8 mouse cellular contexts compared by ENCODE assay signal in genomic region chrX:113297404-113297803, GRCm38 (mm10). TPM values are rescaled to one million over a fixed set of nuclear protein-coding genes. Genes with fewer than 3 reads are reported as not detected.
DNase-seq lines count a peak whose midpoint lies in the region; ATAC-seq and TF ChIP-seq lines count a peak whose summit lies in the region.

TSS of gene Dach2 (plus strand) at chrX:113297510.

- H3K27ac ChIP-seq in lung, postnatal 0 days (ENCODE audit: low read length) = no peak within 1 kb of the TSS
- H3K27ac ChIP-seq in hindbrain, embryonic 10.5 days = peak within 1 kb of the TSS; percentile 71
- no peak within 1 kb of the TSS for H3K27ac ChIP-seq in liver, embryonic 16.5 days (ENCODE audit: low read length)
- H3K27ac ChIP-seq in stomach, embryonic 15.5 days = 0 out of 2 replicates have a peak within 1 kb of the TSS, but pooled peaks have one; percentile 40

- no peaks in the 10 kb centered on the region for H3K9me3 ChIP-seq in lung, postnatal 0 days (ENCODE audit: low read length)
- H3K9me3 ChIP-seq in hindbrain, embryonic 10.5 days = no peaks in the 10 kb centered on the region
- no peaks in the 10 kb centered on the region for H3K9me3 ChIP-seq in liver, embryonic 16.5 days (replicated peaks; ENCODE audit: control insufficient read depth, low read length)
- no peaks in the 10 kb centered on the region for H3K9me3 ChIP-seq in stomach, embryonic 15.5 days

- H3K4me2 ChIP-seq in lung, postnatal 0 days (replicated peaks; ENCODE audit: low read depth, low read length) = peak within 1 kb of the TSS; percentile 74
- H3K4me2 ChIP-seq in liver, embryonic 16.5 days (ENCODE audit: low read depth, low read length) = peak within 1 kb of the TSS; percentile 68
- H3K4me2 ChIP-seq in stomach, embryonic 15.5 days = peak within 1 kb of the TSS; percentile 68

- WGBS in lung, postnatal 0 days = 26% methylated on average over 21 of the region's 21 CpGs
- 23% methylated on average over 21 of the region's 21 CpGs for WGBS in hindbrain, embryonic 10.5 days
- 25% methylated on average over 21 of the region's 21 CpGs for WGBS in liver, embryonic 16.5 days (ENCODE audit: insufficient replicate concordance)
- WGBS in stomach, embryonic 15.5 days = 38% methylated on average over 21 of the region's 21 CpGs

- H3K27me3 ChIP-seq in lung, postnatal 0 days (replicated peaks; ENCODE audit: insufficient read depth, low read length) = no peaks in the 10 kb centered on the region
- no peaks in the 10 kb centered on the region for H3K27me3 ChIP-seq in hindbrain, embryonic 10.5 days (ENCODE audit: insufficient read depth, poor library complexity, severe bottlenecking)
- no peaks in the 10 kb centered on the region for H3K27me3 ChIP-seq in liver, embryonic 16.5 days (ENCODE audit: control insufficient read depth, insufficient read depth, low read depth, low read length)
- H3K27me3 ChIP-seq in stomach, embryonic 15.5 days (replicated peaks) = no peaks in the 10 kb centered on the region

- TF ChIP-seq CTCF in lung, postnatal 0 days (IDR thresholded peaks at IDR 0.05) = no peak

- peak; percentile 4 for DNase-seq in adrenal gland, postnatal 14 days
- DNase-seq in adrenal gland, postnatal 36 days = no peak
- peak; percentile 13 for DNase-seq in lung, postnatal 0 days (ENCODE audit: low spot score)
- DNase-seq in lung, postnatal 25 days (ENCODE audit: low spot score) = no peak
- peak; percentile 42 for DNase-seq in hindbrain, embryonic 10.5 days (ENCODE audit: low spot score)
- DNase-seq in gastrocnemius, postnatal 10 days = no peak

- H3K9ac ChIP-seq in lung, postnatal 0 days (replicated peaks; ENCODE audit: low read depth) = no peak within 1 kb of the TSS
- H3K9ac ChIP-seq in liver, embryonic 16.5 days (ENCODE audit: low read depth, low read length) = no peak within 1 kb of the TSS
- H3K9ac ChIP-seq in stomach, embryonic 15.5 days = no peak within 1 kb of the TSS

- no peak for TF ChIP-seq EP300 in lung, postnatal 0 days (IDR thresholded peaks at IDR 0.05)

- no peaks in the 10 kb centered on the region for H3K36me3 ChIP-seq in lung, postnatal 0 days (ENCODE audit: insufficient read depth, low read length)
- no peaks in the 10 kb centered on the region for H3K36me3 ChIP-seq in hindbrain, embryonic 10.5 days
- H3K36me3 ChIP-seq in liver, embryonic 16.5 days (ENCODE audit: control insufficient read depth, insufficient read depth) = no peaks in the 10 kb centered on the region
- H3K36me3 ChIP-seq in stomach, embryonic 15.5 days = no peaks in the 10 kb centered on the region

- H3K4me3 ChIP-seq in lung, postnatal 0 days (ENCODE audit: low read depth, low read length) = peak within 1 kb of the TSS; percentile 42
- H3K4me3 ChIP-seq in hindbrain, embryonic 10.5 days = peak within 1 kb of the TSS; percentile 62
- H3K4me3 ChIP-seq in liver, embryonic 16.5 days (ENCODE audit: low read depth, low read length) = peak within 1 kb of the TSS; percentile 51
- peak within 1 kb of the TSS; percentile 47 for H3K4me3 ChIP-seq in stomach, embryonic 15.5 days (replicated peaks)

- H3K4me1 ChIP-seq in lung, postnatal 0 days (ENCODE audit: insufficient read depth, low read depth, low read length) = no peaks in the 10 kb centered on the region
- H3K4me1 ChIP-seq in hindbrain, embryonic 10.5 days (replicated peaks) = no peaks in the 10 kb centered on the region
- no peaks in the 10 kb centered on the region for H3K4me1 ChIP-seq in liver, embryonic 16.5 days (ENCODE audit: control insufficient read depth, low read depth, low read length)
- no peaks in the 10 kb centered on the region for H3K4me1 ChIP-seq in stomach, embryonic 15.5 days

- ATAC-seq in lung, postnatal 0 days = peak; percentile 37
- no peak for ATAC-seq in liver, embryonic 16.5 days (ENCODE audit: low read depth)
- peak; percentile 40; the same call in 1 of the 2 replicates for ATAC-seq in stomach, embryonic 15.5 days (ENCODE audit: insufficient read depth, low FRiP score, low read depth)

RNA-seq across cellular contexts. Expression of gene Dach2, which starts in this region (rescaled TPM):
- 0.89 and 1.1 TPM in 2 replicates for total RNA-seq in adrenal gland, postnatal 14 days (2021)
- total RNA-seq in adrenal gland, postnatal 36 days (2021) = 1 to 10 TPM in 1 of 2 experiments, under 1 TPM in 1; 0.56 to 1.1 TPM
- polyA plus RNA-seq in lung, postnatal 0 days (2015; fragmentation: Nextera tagmentation; extraction: Ambion mirVana) = 0.37 and 0.55 TPM in 2 replicates
- polyA plus RNA-seq in hindbrain, embryonic 10.5 days (2016; fragmentation: Nextera tagmentation; extraction: Ambion mirVana) = 17.2 and 19.3 TPM in 2 replicates
- polyA plus RNA-seq in liver, embryonic 16.5 days (2015; fragmentation: Nextera tagmentation; extraction: Ambion mirVana) = 0.18 and 0.19 TPM in 2 replicates
- 2.4 and 3.8 TPM in 2 replicates for polyA plus RNA-seq in stomach, embryonic 15.5 days (2015; fragmentation: Nextera tagmentation; extraction: Ambion mirVana)
- under 1 TPM; 0.47 to 0.49 TPM for total RNA-seq in gastrocnemius, postnatal 10 days (2021)

Comparison
In these comparisons a context has a peak if more than half of its experiments do, and no peak if none do; other contexts are left out.
1. DNase-seq: peak in adrenal gland, postnatal 14 days (single experiment) and hindbrain, embryonic 10.5 days (single experiment); none in adrenal gland, postnatal 36 days (0 of 2), lung, postnatal 25 days (single experiment) and gastrocnemius, postnatal 10 days (single experiment).
2. Peak in DNase-seq, ATAC-seq, H3K4me3 ChIP-seq and H3K4me2 ChIP-seq in lung, postnatal 0 days; RNA of the gene not detected or under 1 TPM.
3. H3K27ac ChIP-seq: peak in hindbrain, embryonic 10.5 days (single experiment) and stomach, embryonic 15.5 days (single experiment); none in lung, postnatal 0 days (single experiment) and liver, embryonic 16.5 days (single experiment).
4. Peak in every context shown above with its lines, with median percentiles within 50 percentile points of each other: H3K4me2 ChIP-seq and H3K4me3 ChIP-seq.